Mouse (Mus musculus) gastrocnemius, postnatal 14 days (tissue): ENCODE results near the gene Tnfrsf25. TPM values are rescaled to one million over a fixed set of nuclear protein-coding genes. Genes with fewer than 3 reads are reported as not detected.

Experiments used
- DNase-seq: peaks from one replicate; pipeline ENCODE4 v3.0.0; 2021; ENCODE audit warnings: mixed read lengths
- intact Hi-C: fragments of 180-260 bp; cut with DNase I; formaldehyde crosslinking; loops from one replicate; pipeline ENCODE4 v1.15.1; 2025; ENCODE audit warnings: low total_unique reads
- total RNA-seq, 2 experiments: library from RNA; stranded (reverse); gene quantifications; 2 replicates each; pipeline ENCODE4 v1.2.3; 2021

Gene Tnfrsf25
- total RNA-seq, 2 experiments from 2014 or later: 0.74 to 1.1 TPM

DNA sequence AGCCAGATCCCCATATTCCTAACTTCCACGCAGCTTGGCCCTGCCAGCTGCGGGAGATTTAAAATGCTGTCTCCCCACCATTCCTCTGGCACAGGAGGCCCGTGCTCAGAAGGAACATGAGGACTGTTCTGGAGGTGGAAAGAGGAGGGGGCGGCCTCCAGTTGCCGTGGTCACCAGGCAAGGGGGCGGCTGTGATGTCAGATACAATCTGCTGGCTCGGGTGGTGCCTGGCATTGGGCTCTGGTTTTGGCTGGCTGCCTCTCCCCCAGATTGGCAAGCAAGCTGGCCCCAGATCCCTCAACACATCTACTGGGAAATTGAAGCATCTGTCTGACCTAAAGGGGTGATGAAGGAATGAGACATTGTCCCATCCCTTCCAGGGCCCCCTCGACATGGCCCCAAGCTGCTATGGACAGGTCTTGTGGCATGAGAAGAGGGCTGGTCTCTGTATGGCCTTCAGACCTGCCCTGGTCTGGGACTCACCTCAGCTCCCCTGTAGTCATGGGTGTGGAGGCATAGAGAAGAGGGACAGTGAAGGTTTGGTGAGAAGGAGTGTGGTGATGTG is 27.1 kb upstream of the Tnfrsf25 start:
- no peak for DNase-seq
- intact Hi-C loops: no loop called here

DNA sequence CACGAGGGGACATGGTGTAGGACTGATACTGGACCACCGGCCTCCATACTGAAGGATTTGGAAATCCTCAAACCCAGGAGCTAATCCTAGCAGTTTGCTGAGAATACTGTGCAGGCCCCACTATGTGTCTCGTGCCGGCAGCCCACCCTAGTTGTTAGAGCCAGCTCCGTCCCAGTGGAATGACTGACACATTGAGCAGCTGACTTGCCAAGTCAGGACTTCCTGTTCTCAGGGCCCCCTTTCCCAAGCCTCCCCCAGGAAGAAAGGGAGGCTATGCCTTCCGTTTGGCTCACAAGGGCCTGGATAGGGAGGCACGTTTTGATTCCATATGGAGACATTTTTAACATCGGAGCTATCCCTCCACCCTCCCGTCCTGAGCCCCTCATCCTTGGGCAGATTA is 25.5 kb upstream of the Tnfrsf25 start:
- intact Hi-C loops: loop anchor here (5.0 kb wide), 1 partner anchor 48 kb away; no protein-coding TSS in a partner anchor
- no peak for DNase-seq

DNA sequence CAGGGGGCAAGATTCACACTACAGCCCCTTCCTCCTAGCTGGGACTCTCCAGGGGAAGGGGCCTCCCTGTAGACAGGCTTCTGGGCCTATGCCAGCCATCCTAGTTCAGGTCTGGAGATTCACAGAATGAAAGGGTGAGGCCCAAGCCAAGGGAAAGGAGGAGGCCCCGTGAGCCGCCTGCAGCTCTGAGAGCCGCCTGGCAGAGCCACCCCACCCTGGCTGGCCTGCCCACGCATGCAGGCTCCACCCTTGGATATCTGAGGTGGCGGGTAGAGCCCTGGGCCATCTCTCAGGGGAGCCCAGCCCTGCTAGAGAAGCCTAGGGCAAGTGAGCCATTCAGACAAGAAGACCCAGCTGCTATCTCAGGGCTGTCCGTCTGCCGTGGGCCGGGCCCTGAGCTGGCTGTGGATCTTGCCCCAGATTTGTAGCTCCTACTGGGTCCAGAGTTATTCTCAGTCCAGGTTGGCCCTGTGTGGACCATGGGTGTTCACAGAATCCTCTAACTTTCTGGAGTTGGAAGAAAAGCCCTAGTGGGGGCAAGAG is 22.9 kb upstream of the Tnfrsf25 start:
- no peak for DNase-seq
- intact Hi-C loops: loop anchor here (5.0 kb wide), 1 partner anchor 51 kb away; no protein-coding TSS in a partner anchor

DNA sequence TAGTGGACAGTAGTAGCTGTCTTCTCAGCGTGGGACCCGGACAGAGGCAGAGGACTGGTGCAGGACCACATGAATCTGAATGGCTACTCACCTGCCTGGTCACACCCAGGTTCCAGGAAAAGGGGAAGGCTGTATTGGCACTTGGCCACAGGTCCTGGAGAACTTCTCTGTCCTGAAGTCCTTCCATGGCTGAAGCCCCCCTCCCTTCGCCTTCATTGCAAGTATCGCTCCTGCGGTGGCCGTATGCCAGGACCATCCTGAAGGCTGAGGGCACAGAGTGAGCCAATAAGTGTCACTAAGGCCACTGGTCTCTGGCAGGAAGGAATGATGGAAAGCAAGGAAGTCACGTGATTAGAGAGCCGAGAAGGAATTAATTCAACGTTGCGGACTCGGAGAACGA is 21.5 kb upstream of the Tnfrsf25 start:
- intact Hi-C loops: loop anchor here (5.0 kb wide), 1 partner anchor 52 kb away; no protein-coding TSS in a partner anchor
- DNase-seq: no peak

DNA sequence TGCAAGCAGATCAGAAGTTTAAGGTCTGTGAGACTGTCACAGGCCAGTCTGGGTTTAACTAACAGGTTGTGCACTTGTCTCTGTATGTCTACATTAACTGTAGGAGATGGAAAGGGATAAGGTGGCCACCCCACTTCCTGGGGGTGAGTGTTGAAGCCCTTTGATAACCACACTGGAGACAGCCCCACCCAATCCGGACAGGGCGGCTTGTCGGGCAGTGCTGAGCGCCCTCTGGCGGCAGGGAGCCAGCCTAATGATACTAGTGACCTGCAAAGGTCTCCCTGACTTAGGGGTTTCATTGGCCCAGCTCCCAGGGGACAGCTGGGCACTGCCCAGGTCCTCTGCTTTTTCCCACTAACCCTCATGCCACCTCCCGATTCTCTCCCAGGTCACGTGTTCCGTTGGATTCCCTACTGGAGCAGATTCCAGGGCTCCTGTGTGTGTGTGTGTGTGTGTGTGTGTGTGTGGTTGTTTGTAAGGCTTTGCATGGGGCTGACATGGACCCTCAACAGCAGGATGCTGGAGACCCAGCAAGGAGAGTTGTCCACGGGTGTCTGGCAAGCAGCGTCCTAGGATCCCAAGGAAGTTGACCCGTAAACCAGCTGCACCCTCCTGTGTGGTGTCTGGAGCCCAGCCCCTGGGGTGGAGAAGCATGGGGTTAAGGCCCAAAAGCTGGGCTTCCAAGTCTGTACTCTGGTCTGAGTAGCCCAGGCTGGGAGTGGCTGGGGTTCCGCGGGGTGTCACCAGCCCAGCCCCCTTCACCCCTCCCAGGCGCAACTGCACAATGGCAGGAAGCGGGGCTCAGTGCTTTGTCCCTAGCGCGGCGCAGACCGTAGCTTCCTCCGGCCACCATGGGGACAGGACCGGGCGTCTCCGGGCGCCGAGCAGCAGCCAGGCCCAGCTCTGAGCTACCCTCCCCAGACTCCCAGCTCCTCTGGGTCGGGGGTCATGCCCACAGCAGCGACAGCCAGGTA is 19.5 kb upstream of the Tnfrsf25 start:
- intact Hi-C loops: loop anchor here (5.0 kb wide), 1 partner anchor 119 kb away; no protein-coding TSS in a partner anchor
- peak; percentile 81 for DNase-seq

DNA sequence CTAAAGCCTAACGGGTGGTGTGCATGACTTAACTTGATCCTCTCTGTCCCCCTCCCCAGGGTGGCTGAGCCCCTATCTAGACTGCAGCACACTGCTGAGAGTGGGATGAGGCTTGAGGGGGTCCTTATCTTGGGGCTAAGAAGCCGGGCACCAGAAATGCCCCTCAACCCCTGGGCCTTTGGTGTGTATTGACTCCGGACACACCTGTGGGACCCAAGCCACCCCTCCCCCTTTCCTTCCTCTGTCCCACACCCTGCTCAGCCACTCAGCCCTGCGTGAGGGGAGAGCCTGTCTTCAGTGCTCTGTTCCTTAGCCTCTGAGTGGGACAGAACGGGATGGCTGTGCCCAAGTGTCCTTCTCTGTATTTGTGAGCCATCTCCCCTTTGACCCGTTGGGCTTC is 18.8 kb upstream of the Tnfrsf25 start:
- intact Hi-C loops: loop anchor here (5.0 kb wide), 1 partner anchor 120 kb away; no protein-coding TSS in a partner anchor
- no peak for DNase-seq

DNA sequence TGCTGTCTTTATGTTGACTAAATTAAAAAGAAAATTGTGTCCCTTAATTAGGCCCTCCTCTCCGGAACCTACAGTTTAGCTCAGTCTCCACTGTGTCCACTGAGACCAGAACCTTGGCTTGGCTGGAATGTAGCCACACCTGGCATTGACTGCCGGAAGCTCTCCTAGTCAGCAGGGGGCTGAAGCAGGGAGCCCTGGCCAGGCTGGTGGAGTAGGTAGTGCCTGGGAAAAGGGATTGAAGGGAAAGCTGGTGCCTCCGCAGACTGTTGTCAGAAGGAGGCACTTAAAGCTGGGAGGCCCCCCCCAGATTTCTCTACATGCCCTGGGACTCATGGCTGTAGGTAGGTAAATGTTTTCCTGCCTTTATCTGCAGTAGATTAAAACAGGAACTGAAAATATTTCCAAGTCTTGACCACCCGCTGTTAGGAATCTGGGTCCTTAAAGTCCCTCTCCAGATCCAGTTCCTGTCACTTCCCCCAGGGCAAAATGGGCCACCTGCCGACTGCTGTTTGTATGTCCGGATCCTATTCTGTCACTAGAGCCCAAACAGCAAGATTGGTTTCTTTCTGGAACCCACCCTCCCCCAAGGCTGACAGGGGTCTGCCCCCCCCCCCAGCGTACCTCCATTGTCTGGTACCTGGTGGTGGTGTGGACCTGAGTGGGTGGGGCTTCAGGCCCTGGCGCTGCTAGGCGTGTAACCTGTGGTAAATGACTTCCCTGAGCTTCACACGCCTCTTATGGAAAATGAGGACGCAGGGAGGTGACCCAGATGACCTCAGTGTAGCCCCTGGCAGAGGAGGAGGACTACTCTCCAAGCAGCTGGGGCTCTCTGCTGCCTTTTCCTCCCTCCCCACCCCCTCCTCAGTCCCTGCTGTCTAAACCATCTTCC is 17.6 kb upstream of the Tnfrsf25 start:
- no peak for DNase-seq
- intact Hi-C loops: loop anchor here (5.0 kb wide), 1 partner anchor 121 kb away; no protein-coding TSS in a partner anchor

DNA sequence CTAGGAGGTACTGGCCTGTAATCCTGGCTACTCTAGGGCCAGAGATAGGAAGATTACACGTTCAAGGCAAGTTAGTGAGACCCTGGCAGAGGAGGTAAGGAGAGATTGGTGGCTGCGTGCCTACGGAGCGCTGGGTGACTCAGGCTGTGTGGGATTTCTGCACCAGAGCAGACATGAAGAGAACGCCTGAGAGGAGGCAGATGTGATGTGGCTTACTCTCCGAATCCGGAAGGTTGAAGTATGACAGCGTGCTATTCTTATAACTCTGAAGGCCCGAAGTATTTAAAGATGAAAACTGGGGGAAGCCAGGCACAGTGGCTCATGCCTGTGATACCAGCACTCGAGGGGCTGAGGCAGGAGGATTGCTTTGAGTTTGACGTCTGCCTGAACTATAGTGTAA is 15.2 kb upstream of the Tnfrsf25 start:
- intact Hi-C loops: no loop called here
- DNase-seq: no peak

DNA sequence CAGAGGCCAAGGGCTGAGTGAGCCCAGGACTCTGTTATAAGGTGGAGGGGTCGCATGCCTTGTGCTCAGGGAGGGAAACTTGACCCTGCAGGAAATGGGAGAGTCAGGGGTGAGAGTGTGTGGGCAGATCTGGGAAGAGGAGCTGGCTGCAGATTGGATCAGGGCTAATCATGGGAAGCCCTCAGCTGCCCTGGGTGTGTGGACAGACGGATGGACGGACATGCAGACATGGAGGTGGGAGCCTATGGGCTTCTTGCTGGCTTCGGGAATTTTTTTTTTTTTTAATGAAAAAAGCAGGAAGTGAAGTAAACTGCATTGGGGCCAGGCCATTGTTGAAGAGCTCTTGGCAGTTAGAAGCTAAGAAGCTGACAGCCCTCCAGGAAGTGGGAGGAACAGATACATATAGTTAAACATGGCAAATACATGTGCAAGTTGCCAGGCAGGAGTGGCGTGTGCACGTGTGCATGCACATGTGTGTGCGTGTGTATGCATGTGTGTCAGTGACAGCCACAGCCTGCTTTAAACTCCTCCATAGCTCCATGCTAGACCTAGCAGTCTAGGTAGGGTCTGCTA is 14.6 kb upstream of the Tnfrsf25 start:
- no peak for DNase-seq
- intact Hi-C loops: no loop called here

DNA sequence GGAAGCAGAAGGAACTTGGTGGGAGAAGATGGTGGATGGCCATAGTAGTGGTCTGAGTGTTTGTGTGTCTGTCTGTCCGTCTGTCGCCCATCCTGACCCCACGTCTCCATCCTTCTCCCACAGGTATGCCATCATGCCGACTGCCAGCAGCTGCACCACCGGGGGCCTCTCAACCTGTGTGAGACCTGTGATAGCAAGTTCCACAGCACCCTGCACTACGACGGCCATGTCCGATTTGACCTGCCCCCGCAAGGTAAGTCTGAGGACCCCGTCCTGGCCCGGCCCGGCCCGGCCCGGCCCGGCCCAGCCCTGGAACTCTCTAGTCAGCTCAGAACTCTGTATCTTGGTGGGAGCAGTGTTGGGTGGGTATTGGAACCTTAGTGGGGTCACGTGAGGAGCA is 13.8 kb upstream of the Tnfrsf25 start:
- DNase-seq: no peak
- intact Hi-C loops: no loop called here

DNA sequence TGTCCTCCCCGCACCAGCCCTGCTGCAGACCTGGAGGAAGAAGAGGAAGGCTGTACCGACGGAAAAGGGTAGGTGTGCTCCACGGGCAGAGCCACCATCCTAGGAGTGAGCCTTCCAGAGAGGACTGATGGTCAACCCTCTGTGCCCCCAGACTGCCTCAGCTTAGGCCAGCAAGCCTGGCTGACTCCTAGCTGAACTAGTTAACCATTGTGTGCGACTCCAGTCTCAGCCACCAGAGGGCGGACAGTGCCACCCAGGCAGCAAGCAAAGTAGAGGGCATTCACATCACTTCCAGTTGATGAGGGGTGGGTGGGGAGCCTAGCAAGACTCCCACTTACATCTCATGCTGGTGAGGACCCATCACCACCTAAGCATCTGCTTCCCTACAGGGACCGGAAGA is 12.7 kb upstream of the Tnfrsf25 start:
- intact Hi-C loops: no loop called here
- peak; percentile 72 for DNase-seq

DNA sequence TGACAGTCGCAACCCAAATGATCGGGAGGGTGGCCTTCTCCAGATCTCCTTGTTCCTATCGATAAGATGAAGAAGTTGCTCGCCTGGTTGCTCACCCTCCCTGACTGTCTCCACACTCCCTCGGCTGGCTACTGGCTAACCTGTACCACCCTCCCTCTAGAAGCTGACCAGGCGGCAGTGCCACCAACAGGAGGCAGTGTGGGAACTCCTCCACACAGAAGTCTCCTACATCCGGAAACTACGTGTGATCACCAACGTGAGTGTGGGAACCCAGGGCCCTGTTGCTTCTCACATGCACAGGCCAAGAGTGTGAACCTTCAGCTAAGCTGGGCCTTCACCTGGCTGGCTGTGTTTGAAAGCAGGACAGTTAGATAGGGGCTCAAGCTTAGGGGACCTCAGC is 9.0 kb upstream of the Tnfrsf25 start:
- DNase-seq: no peak
- intact Hi-C loops: no loop called here

DNA sequence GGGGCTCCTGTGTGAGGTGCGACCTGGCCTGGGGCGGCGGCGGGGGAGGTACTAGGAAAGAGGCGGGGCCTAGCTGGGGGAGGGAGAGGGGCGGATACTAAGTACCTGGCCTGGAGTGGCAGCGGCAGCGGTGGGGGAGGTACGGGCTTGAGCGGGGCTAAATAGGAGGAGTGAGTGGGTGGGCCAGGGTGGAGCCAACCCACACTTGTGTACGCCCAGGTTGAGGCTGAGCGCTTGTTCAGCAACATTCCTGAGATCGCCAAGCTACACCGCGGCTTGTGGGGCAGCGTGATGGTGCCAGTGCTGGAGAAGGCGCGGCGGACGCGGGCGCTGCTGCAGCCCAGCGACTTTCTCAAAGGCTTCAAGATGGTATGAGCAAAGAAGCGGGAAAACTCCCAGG is 8.2 kb upstream of the Tnfrsf25 start:
- intact Hi-C loops: no loop called here
- DNase-seq: no peak

DNA sequence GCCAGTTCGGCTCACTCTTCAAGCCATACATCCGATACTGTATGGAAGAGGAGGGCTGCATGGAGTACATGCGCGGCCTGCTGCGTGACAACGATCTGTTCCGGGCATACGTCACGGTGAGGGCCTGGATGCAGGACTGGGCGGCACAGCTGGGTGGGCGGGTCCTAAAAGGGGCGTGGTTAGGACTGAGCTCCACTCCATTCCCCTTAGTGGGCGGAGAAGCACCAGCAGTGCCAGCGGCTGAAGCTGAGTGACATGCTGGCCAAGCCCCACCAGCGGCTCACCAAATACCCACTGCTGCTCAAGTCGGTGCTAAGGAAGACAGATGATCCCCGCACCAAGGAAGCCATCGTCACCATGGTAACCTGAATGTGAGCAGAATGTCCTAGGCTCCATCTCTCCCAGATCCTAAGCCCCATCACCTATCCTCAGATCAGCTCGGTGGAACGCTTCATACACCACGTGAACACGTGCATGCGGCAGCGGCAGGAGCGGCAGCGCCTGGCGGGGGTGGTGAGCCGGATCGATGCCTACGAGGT is 7.7 kb upstream of the Tnfrsf25 start:
- DNase-seq: peak; percentile 60
- intact Hi-C loops: no loop called here

DNA sequence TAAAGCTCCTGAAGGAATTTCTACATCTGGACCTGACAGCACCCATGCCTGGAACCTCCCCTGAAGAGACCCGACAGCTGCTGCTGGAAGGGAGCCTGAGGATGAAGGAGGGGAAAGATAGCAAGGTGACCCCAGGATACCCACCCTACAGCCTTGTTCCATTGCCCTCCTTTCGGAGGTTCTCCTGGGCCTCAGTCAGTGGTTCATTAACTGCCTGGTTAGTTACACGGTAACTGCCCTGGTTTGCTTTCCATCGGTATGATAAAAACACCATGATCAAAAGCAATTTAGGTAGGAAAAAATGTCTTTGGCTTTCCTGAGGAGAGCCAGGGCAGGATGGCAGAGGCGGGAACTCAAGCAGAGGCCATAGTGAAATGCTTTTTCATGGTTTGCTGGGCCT is 7.1 kb upstream of the Tnfrsf25 start:
- no peak for DNase-seq
- intact Hi-C loops: no loop called here

DNA sequence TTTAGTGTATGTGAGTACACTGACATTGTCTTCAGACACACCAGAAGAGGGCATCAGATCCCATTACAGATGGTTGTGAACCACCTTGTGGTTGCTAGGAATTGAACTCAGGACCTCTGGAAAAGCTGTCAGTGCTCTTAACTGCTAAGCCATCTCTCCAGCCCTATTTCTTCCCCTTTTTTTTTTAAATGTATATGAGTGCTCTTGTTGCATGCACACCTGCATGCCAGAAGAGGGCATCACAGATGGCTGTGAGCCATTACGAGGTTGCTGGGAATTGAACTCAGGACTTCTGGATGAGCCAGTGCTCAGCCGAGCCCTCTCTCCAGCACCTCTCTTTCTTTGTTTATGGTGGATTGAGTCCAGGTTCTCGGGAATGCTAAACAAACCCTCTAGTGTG is 6.2 kb upstream of the Tnfrsf25 start:
- intact Hi-C loops: no loop called here
- peak; percentile 2 for DNase-seq

DNA sequence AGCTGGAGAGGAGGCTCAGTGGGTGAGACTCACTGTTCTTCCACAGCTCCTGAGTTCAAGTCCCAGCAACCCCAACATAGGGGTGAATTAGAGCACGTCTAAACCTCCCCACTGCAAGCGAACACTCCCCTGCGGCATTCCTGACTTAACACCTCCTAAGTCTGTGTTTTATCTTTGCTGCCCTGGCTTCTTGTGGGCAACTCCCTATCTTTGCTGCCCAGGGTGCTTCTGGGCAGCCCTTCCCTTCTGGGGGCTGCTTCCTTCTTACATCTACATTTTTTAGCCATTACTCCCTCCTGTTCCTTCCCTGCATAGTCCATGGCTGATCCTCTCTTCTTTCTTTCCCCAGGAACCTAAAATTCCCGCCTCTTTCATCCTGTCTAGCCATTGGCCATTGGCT is 5.0 kb upstream of the Tnfrsf25 start:
- intact Hi-C loops: no loop called here
- DNase-seq: no peak

DNA sequence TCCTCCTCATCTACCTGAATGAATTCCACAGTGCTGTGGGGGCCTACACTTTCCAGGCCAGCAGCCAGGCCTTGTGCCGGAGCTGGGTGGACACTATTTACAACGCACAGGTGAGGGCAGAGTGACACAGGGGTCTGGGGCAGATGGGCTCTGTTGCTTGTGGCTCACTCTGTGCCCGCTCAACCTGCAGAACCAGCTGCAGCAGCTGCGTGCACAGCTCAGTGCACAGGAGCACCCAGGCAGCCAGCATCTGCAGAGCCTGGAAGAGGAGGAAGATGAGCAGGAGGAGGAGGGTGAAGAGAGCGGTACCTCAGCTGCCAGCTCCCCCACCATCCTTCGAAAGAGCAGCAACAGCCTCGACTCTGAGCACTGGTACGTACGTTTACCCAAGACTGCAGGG is 3.4 kb upstream of the Tnfrsf25 start:
- DNase-seq: no peak
- intact Hi-C loops: no loop called here

DNA sequence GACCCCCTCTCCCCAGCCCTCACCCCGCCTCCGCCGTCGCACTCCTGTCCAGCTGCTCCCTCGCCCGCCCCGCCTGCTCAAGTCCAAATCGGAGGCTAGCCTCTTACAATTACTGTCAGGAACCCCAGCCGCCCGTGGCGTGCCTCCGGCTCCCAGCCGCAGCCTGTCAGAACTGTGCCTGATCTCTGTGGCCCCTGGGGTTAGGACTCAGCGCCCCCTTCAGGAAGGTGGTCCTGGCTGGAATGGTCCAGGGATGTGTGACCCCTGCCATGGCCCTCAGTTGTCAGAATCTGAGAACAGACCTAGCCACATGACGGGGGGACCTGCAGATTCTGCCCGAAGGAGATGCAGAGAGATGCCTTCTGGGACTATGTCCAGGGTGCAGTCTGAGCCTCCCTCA is 1.7 kb upstream of the Tnfrsf25 start:
- no peak for DNase-seq
- intact Hi-C loops: no loop called here
